Mouse (Mus musculus): ENCODE results near the gene Tsen54.

DNA sequence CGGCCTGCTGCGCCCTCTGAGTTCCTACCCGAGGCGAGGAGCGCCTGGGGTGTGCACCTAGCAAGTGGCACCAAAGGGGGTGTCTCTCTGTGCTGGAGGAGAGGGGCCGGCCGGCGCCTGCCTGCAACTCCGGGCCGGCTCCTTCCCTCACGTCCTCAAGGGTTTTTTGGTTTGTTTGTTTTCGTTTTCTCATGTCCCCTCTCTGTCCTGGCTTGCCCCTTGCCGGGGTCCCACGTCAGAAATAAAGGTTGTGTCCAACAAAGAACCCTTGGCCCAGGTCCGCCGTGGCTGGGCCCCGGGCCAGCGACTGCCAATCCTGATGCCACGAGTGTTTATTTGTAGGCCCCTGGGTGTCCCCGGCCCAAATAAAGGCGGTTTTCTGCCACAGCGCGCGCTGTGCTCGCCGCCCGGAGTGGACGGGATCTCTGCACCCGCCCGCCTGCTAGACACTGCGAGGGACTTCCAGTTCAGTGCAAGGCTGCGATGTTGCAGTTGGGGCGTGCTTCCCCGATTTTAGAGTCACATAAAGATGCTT, 48.9 kb upstream of the Tsen54 start:
- no peak for TF ChIP-seq CTCF (IDR thresholded peaks at IDR 0.05; ENCODE audit: borderline replicate concordance, extremely low read depth, insufficient read depth, insufficient read length)
- no peak for TF ChIP-seq POLR2A (IDR thresholded peaks at IDR 0.05; ENCODE audit: borderline replicate concordance, extremely low read depth, insufficient read depth, insufficient read length, poor library complexity, severe bottlenecking)
